Mouse (Mus musculus) 416B (cell line): ENCODE data around the gene Plekha5.
A peak's percentile ranks its signal among the peaks of the same experiment; 100 is the strongest.

ENCODE experiments used
- DNase-seq: peaks from one replicate; pipeline ENCODE4 v3.0.0; 2011; ENCODE audit warnings: low read depth

Gene Plekha5

GRCm38 (mm10) chr6:140611282-140611681 is 187.4 kb downstream of the Plekha5 start:
- DNase-seq, result no peak

- DNase-seq, result no peak
Measured at GRCm38 (mm10) chr6:140611893-140612473, 188.1 kb downstream of the Plekha5 start.

GRCm38 (mm10) chr6:140613822-140614221 is 190.0 kb downstream of the Plekha5 start:
- peak; percentile 55 for DNase-seq

- no peak for DNase-seq
Measured at GRCm38 (mm10) chr6:140614711-140615110, 190.9 kb downstream of the Plekha5 start.

GRCm38 (mm10) chr6:140620531-140621349 is 196.9 kb downstream of the Plekha5 start:
- peak; percentile 45 for DNase-seq

- DNase-seq, result no peak
Measured at GRCm38 (mm10) chr6:140621622-140622021, 197.8 kb downstream of the Plekha5 start.

- DNase-seq, result no peak
Measured at GRCm38 (mm10) chr6:140622391-140623225, 198.8 kb downstream of the Plekha5 start, which contains the start of gene Aebp2. Gene Aebp2 (plus strand): TSS chr6:140622663.

- peak; percentile 93 for DNase-seq
Measured at GRCm38 (mm10) chr6:140623226-140624095, 199.6 kb downstream of the Plekha5 start.

- DNase-seq, result no peak
Measured at GRCm38 (mm10) chr6:140624096-140625051, 200.5 kb downstream of the Plekha5 start.

GRCm38 (mm10) chr6:140629176-140629859 is 205.5 kb downstream of the Plekha5 start:
- no peak for DNase-seq

GRCm38 (mm10) chr6:140630306-140630705 is 206.5 kb downstream of the Plekha5 start:
- DNase-seq, result no peak

- DNase-seq, result no peak
Measured at GRCm38 (mm10) chr6:140633616-140634015, 209.8 kb downstream of the Plekha5 start.

- no peak for DNase-seq
Measured at GRCm38 (mm10) chr6:140636290-140636689, 212.4 kb downstream of the Plekha5 start.

GRCm38 (mm10) chr6:140642010-140642409 is 218.2 kb downstream of the Plekha5 start:
- no peak for DNase-seq

GRCm38 (mm10) chr6:140642655-140643054 is 218.8 kb downstream of the Plekha5 start:
- no peak for DNase-seq

- peak; percentile 43 for DNase-seq
Measured at GRCm38 (mm10) chr6:140645931-140646330, 222.1 kb downstream of the Plekha5 start.
